10 mouse cellular contexts compared by ENCODE assay signal in the genomic region with DNA sequence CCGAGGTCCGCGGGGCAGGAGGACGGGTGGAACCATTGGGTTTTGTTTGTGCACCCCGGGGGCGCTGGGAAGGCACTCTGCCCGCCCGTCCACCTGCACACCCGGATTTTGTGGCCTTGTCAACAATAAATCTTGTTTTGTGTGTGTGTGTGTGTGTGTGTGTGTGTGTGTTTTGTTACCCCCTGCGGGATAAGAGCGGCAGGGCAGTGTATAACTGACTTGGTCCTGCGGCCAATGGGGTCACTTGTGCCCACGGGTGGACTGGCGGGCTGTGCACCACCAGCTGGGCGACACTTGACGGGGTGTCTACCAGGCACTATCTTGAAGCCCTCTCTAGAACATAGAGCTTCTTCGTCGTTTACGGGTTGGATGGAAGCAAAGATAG. TPM values are rescaled to one million over a fixed set of nuclear protein-coding genes. Genes with fewer than 3 reads are reported as not detected.
DNase-seq lines count a peak whose midpoint lies in the region; ATAC-seq and TF ChIP-seq lines count a peak whose summit lies in the region.
"Had no signal": no experiment of that assay in that cellular context is flagged by ENCODE, and none has a peak within 500 bp of the region (broad histone marks: within the 10 kb centered on the region; RNA-seq: fewer than 3 reads in every experiment).

No protein-coding gene starts in this region.

- TF ChIP-seq CTCF in midbrain, postnatal 0 days (IDR thresholded peaks at IDR 0.05): no peak

- H3K4me3 ChIP-seq in kidney, embryonic 14.5 days (ENCODE audit: low read length): peak overlapping the region; percentile 23
- peak overlapping the region; percentile 36 for H3K4me3 ChIP-seq in embryonic facial prominence, embryonic 15.5 days (replicated peaks)
- peak overlapping the region; percentile 39 for H3K4me3 ChIP-seq in hindbrain, embryonic 14.5 days (replicated peaks; ENCODE audit: low read length)
- 0 out of 2 replicates have a peak overlapping the region, but pooled peaks have one; percentile 12 for H3K4me3 ChIP-seq in midbrain, postnatal 0 days (ENCODE audit: low read depth, low read length)

- peaks cover 31% of the 10 kb centered on the region for H3K4me1 ChIP-seq in kidney, embryonic 14.5 days (ENCODE audit: control insufficient read depth, insufficient read depth, low read length)
- peaks cover 43% of the 10 kb centered on the region for H3K4me1 ChIP-seq in embryonic facial prominence, embryonic 15.5 days
- H3K4me1 ChIP-seq in hindbrain, embryonic 14.5 days (replicated peaks; ENCODE audit: control insufficient read depth, insufficient read depth, low read length): 0 out of 2 replicates have a peak, but pooled peaks cover 3% of the 10 kb centered on the region
- H3K4me1 ChIP-seq in midbrain, postnatal 0 days (ENCODE audit: insufficient read depth, low read length): no peaks in the 10 kb centered on the region

- ATAC-seq in kidney, embryonic 14.5 days (ENCODE audit: low FRiP score, low TSS enrichment): peak; percentile 8; the same call in 1 of the 2 replicates
- ATAC-seq in embryonic facial prominence, embryonic 15.5 days (ENCODE audit: insufficient number of reproducible peaks, low FRiP score, low TSS enrichment, low read depth): no peak
- ATAC-seq in hindbrain, embryonic 14.5 days (ENCODE audit: low FRiP score): no peak
- no peak for ATAC-seq in midbrain, postnatal 0 days (ENCODE audit: low FRiP score)

- no peaks in the 10 kb centered on the region for H3K36me3 ChIP-seq in kidney, embryonic 14.5 days (ENCODE audit: control insufficient read depth, insufficient read depth, low read length)
- no peaks in the 10 kb centered on the region for H3K36me3 ChIP-seq in embryonic facial prominence, embryonic 15.5 days
- no peaks in the 10 kb centered on the region for H3K36me3 ChIP-seq in hindbrain, embryonic 14.5 days (replicated peaks; ENCODE audit: control insufficient read depth, insufficient read depth)
- H3K36me3 ChIP-seq in midbrain, postnatal 0 days (ENCODE audit: insufficient read depth, low read length): no peaks in the 10 kb centered on the region

- under 1% methylated on average over 19 of the region's 19 CpGs for WGBS in kidney, embryonic 14.5 days
- WGBS in embryonic facial prominence, embryonic 15.5 days: 2% methylated on average over 19 of the region's 19 CpGs
- 1% methylated on average over 19 of the region's 19 CpGs for WGBS in hindbrain, embryonic 14.5 days
- WGBS in midbrain, postnatal 0 days: 2% methylated on average over 19 of the region's 19 CpGs

- peaks cover 97% of the 10 kb centered on the region for H3K27me3 ChIP-seq in kidney, embryonic 14.5 days (ENCODE audit: control insufficient read depth, insufficient read depth, low read length)
- H3K27me3 ChIP-seq in embryonic facial prominence, embryonic 15.5 days: peaks cover 98% of the 10 kb centered on the region
- H3K27me3 ChIP-seq in hindbrain, embryonic 14.5 days (ENCODE audit: control insufficient read depth, insufficient read depth, low read length): peaks cover 83% of the 10 kb centered on the region
- peaks cover 77% of the 10 kb centered on the region for H3K27me3 ChIP-seq in midbrain, postnatal 0 days (ENCODE audit: insufficient read depth, low read length)

- peak overlapping the region; percentile 43 for H3K4me2 ChIP-seq in kidney, embryonic 14.5 days (replicated peaks; ENCODE audit: low read depth, low read length)
- H3K4me2 ChIP-seq in embryonic facial prominence, embryonic 15.5 days (replicated peaks): peak overlapping the region; percentile 60
- H3K4me2 ChIP-seq in hindbrain, embryonic 14.5 days (replicated peaks): peak overlapping the region; percentile 45
- H3K4me2 ChIP-seq in midbrain, postnatal 0 days (ENCODE audit: low read depth, low read length, poor library complexity, severe bottlenecking): 0 out of 2 replicates have a peak overlapping the region, but pooled peaks have one; percentile 5

- peaks cover 7% of the 10 kb centered on the region; the same call in 1 of the 2 replicates for H3K9me3 ChIP-seq in kidney, embryonic 14.5 days (ENCODE audit: control insufficient read depth, low read length)
- H3K9me3 ChIP-seq in embryonic facial prominence, embryonic 15.5 days (replicated peaks): no peaks in the 10 kb centered on the region
- peaks cover 12% of the 10 kb centered on the region; the same call in 1 of the 2 replicates for H3K9me3 ChIP-seq in hindbrain, embryonic 14.5 days (ENCODE audit: control insufficient read depth, low read length)
- no peaks in the 10 kb centered on the region for H3K9me3 ChIP-seq in midbrain, postnatal 0 days (ENCODE audit: low read length)

- DNase-seq in kidney, adult 18-20 months: no peak
- DNase-seq in hindbrain, embryonic 14.5 days (ENCODE audit: low spot score): no peak
- DNase-seq in midbrain, postnatal 0 days (ENCODE audit: low spot score): no peak
- DNase-seq in testis, postnatal 14 days (ENCODE audit: low spot score): no peak
- no peak for DNase-seq in layer of hippocampus, postnatal 36 days
- DNase-seq in right cerebral cortex, postnatal 36 days (ENCODE audit: low spot score in 2 of 2): no peak

- no peak overlapping the region; the same call in 1 of the 2 replicates for H3K9ac ChIP-seq in kidney, embryonic 14.5 days (ENCODE audit: low read depth, low read length)
- H3K9ac ChIP-seq in embryonic facial prominence, embryonic 15.5 days: no peak overlapping the region
- peak overlapping the region; percentile 56 for H3K9ac ChIP-seq in hindbrain, embryonic 14.5 days
- H3K9ac ChIP-seq in midbrain, postnatal 0 days (replicated peaks; ENCODE audit: low read length, poor library complexity, severe bottlenecking): no peak overlapping the region

- no peak overlapping the region for H3K27ac ChIP-seq in kidney, embryonic 14.5 days (ENCODE audit: low read depth, low read length)
- H3K27ac ChIP-seq in embryonic facial prominence, embryonic 15.5 days (replicated peaks): no peak overlapping the region
- peak overlapping the region; percentile 81 for H3K27ac ChIP-seq in hindbrain, embryonic 14.5 days
- H3K27ac ChIP-seq in midbrain, postnatal 0 days (ENCODE audit: low read depth, low read length): no peak overlapping the region

RNA-seq across cellular contexts. Expression of a gene that starts 1.8 kb away (rescaled TPM):
- 0.13 TPM in 1 of 2 replicates, not detected in the other for polyA plus RNA-seq in kidney, embryonic 14.5 days (2014; fragmentation: Nextera tagmentation; extraction: Ambion mirVana)
- polyA plus RNA-seq in embryonic facial prominence, embryonic 15.5 days (2015; fragmentation: Nextera tagmentation; extraction: Ambion mirVana): 0.52 and 0.63 TPM in 2 replicates
- polyA plus RNA-seq in hindbrain, embryonic 14.5 days (2014; fragmentation: Nextera tagmentation; extraction: Ambion mirVana): 21.2 and 23.0 TPM in 2 replicates
- total RNA-seq in midbrain, postnatal 0 days (2014; rRNA removed): 2.5 and 7.2 TPM in 2 replicates
- polyA plus RNA-seq in midbrain, postnatal 0 days (2015; fragmentation: Nextera tagmentation; extraction: Ambion mirVana): 0.22 TPM in 1 of 2 replicates, not detected in the other
- total RNA-seq in layer of hippocampus, postnatal 36 days (2021): not detected
- total RNA-seq: hematopoietic stem cell, adult 5-6 weeks had no signal
- polyA plus RNA-seq: liver, embryonic 16.5 days had no signal

RNA-seq across cellular contexts. Expression of a gene that starts 38.6 kb away (rescaled TPM):
- 1,562 and 1,907 TPM in 2 replicates for polyA plus RNA-seq in kidney, embryonic 14.5 days (2014; fragmentation: Nextera tagmentation; extraction: Ambion mirVana)
- 769 and 852 TPM in 2 replicates for polyA plus RNA-seq in embryonic facial prominence, embryonic 15.5 days (2015; fragmentation: Nextera tagmentation; extraction: Ambion mirVana)
- 418 and 450 TPM in 2 replicates for polyA plus RNA-seq in hindbrain, embryonic 14.5 days (2014; fragmentation: Nextera tagmentation; extraction: Ambion mirVana)
- total RNA-seq in midbrain, postnatal 0 days (2014; rRNA removed): 303 and 313 TPM in 2 replicates
- polyA plus RNA-seq in midbrain, postnatal 0 days (2015; fragmentation: Nextera tagmentation; extraction: Ambion mirVana): 321 and 334 TPM in 2 replicates
- total RNA-seq in layer of hippocampus, postnatal 36 days (2021): 100 to 1,000 TPM; 178 to 185 TPM

RNA-seq across cellular contexts. Expression of a gene that starts 54.4 kb away (rescaled TPM):
- polyA plus RNA-seq in kidney, embryonic 14.5 days (2014; fragmentation: Nextera tagmentation; extraction: Ambion mirVana): 3.0 and 4.0 TPM in 2 replicates
- 9.5 and 10.3 TPM in 2 replicates for polyA plus RNA-seq in embryonic facial prominence, embryonic 15.5 days (2015; fragmentation: Nextera tagmentation; extraction: Ambion mirVana)
- 9.0 and 10.1 TPM in 2 replicates for polyA plus RNA-seq in hindbrain, embryonic 14.5 days (2014; fragmentation: Nextera tagmentation; extraction: Ambion mirVana)
- 6.7 and 10.8 TPM in 2 replicates for total RNA-seq in midbrain, postnatal 0 days (2014; rRNA removed)
- 6.5 and 7.7 TPM in 2 replicates for polyA plus RNA-seq in midbrain, postnatal 0 days (2015; fragmentation: Nextera tagmentation; extraction: Ambion mirVana)
- total RNA-seq in layer of hippocampus, postnatal 36 days (2021): 1 to 10 TPM; 2.4 to 2.9 TPM
- total RNA-seq: hematopoietic stem cell, adult 5-6 weeks had no signal

Comparison
In these comparisons a context has a peak if more than half of its experiments do, and no peak if none do; other contexts are left out.
1. H3K4me2 ChIP-seq: peak in every context shown above with its lines; median percentile 60 in embryonic facial prominence, embryonic 15.5 days; 45 in hindbrain, embryonic 14.5 days; 43 in kidney, embryonic 14.5 days; 5 in midbrain, postnatal 0 days.
2. RNA of a gene that starts 1.8 kb away (polyA plus RNA-seq): 21.2 to 23.0 TPM in hindbrain, embryonic 14.5 days; 0.52 to 0.63 TPM in embryonic facial prominence, embryonic 15.5 days, 0.22 TPM in midbrain, postnatal 0 days and 0.13 TPM in kidney, embryonic 14.5 days; every median in the first group is over 10 times any median in the second.
3. Peak in every context shown above with its lines, with median percentiles within 50 percentile points of each other: H3K4me3 ChIP-seq.